Mouse (Mus musculus) lung, embryonic 15.5 days (tissue): ENCODE results near the gene Adgrl2. TPM values are rescaled to one million over a fixed set of nuclear protein-coding genes. Genes with fewer than 3 reads are reported as not detected.

Experiments used
- ATAC-seq: fragments of 200-750 bp; cut with Nextera tagmentation; 2 replicates; pipeline ENCODE4 v1.8.0; 2017; ENCODE audit warnings: moderate number of reproducible peaks, borderline replicate concordance; ENCODE audit not compliant: low FRiP score, low TSS enrichment; ENCODE audit errors: extremely low read depth
- H3K27ac ChIP-seq: fragments of 300-500 bp; sonication (generic); 2 replicates; pipeline ENCODE4 v1.5.1; 2015; ENCODE audit warnings: moderate library complexity, mild to moderate bottlenecking, inconsistent platforms
- H3K27me3 ChIP-seq: fragments of 300-500 bp; sonication (generic); 2 replicates; pipeline ENCODE4 v1.6.1; 2015; ENCODE audit warnings: inconsistent platforms
- H3K36me3 ChIP-seq: fragments of 300-500 bp; sonication (generic); 2 replicates; pipeline ENCODE4 v1.6.1; 2015; ENCODE audit warnings: inconsistent platforms
- H3K4me1 ChIP-seq: fragments of 300-500 bp; sonication (generic); 2 replicates; pipeline ENCODE4 v1.6.1; 2015; ENCODE audit warnings: inconsistent platforms
- H3K4me2 ChIP-seq: fragments of 300-500 bp; sonication (generic); 2 replicates; pipeline ENCODE4 v1.6.1; 2015; ENCODE audit warnings: inconsistent platforms, mild to moderate bottlenecking, moderate library complexity
- H3K4me3 ChIP-seq: fragments of 300-500 bp; sonication (generic); 2 replicates; pipeline ENCODE4 v1.5.1; 2015; ENCODE audit warnings: mild to moderate bottlenecking, inconsistent platforms
- H3K9ac ChIP-seq: fragments of 300-500 bp; sonication (generic); 2 replicates; pipeline ENCODE4 v1.6.1; 2015; ENCODE audit warnings: inconsistent platforms
- H3K9me3 ChIP-seq: fragments of 300-500 bp; sonication (generic); 2 replicates; pipeline ENCODE4 v1.6.1; 2016; ENCODE audit warnings: inconsistent platforms
- WGBS: fragments of 180-500 bp; shearing (Covaris S2); methylation state at CpG from one replicate; pipeline ENCODE4 v1.1.7; 2015; 5-methylcytosine and 5-hydroxymethylcytosine counted together
- polyA plus RNA-seq: library from polyadenylated mRNA; unstranded; fragments of >200 nt; fragmentation: Nextera tagmentation; extraction: Ambion mirVana; gene quantifications from 2 replicates; pipeline ENCODE4 v1.2.1, GENCODE M21; 2015

Adgrl2 gene
- polyA plus RNA-seq, 1 experiment from 2014 or later = 62.1 TPM

DNA sequence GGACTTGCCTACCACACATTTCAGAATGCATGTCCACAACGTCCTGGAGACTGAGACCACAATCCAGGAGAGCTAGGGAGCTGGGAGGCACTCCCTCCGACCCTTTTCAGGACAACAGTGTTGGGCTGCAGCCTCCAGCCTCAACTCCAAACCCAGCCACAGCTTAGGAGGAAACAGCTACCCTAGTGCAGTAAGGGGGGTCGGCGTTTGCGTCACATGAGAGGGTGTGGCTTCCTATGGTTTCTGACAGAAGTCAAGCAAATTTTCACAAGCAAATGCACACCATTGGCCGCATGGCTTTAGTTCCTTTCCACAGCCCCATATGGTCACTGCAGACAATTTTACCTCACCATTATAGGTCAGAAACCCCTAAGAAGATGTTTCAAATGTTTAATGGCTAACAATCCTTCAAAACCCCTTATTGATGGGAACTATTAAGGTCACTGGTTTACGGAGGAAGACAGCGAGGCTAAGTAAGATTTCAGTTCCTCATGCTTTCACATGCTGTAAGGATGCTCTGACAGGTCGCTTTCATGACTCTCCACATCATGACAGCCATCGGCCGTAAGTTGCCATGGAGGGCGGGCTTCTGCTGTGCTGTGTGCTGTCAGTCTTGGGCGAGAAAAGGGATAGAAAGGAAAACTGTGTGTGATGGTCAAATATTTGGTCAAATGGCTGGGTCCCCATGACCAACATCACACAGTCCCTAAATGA is 94.8 kb downstream of the Adgrl2 start:
- no peak for ATAC-seq
- Histone ChIP-seq H3K27me3 (no peaks in the 10 kb centered on the region), H3K4me2 (no peak overlapping the region), H3K9me3 (no peaks in the 10 kb centered on the region), H3K27ac (no peak overlapping the region), H3K4me1 (peaks cover 29% of the 10 kb centered on the region), H3K4me3 (no peak overlapping the region), H3K36me3 (no peaks in the 10 kb centered on the region), H3K9ac (no peak overlapping the region)
- WGBS = 77% methylated on average over 13 of the region's 13 CpGs

DNA sequence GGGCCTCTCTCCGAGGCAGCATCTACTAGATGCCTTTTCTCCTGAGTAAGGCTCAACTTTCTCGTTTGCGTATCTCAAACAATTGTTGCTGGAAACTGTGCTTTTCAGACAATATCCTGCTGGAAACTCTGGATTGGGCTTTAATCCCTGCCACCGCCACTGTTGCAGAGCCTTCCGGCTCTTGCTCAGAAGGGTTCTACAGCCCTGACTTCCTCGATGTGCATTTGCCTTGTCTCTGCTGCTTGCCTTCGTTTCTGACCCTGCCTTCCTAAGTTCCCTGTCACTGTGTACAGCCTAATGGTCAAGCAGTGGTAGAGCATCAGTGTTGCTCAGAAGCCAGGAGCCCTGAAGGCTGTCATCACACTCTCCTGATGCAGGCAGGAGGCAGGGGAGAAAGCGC is 95.5 kb downstream of the Adgrl2 start:
- 81% methylated on average over 8 of the region's 8 CpGs for WGBS

DNA sequence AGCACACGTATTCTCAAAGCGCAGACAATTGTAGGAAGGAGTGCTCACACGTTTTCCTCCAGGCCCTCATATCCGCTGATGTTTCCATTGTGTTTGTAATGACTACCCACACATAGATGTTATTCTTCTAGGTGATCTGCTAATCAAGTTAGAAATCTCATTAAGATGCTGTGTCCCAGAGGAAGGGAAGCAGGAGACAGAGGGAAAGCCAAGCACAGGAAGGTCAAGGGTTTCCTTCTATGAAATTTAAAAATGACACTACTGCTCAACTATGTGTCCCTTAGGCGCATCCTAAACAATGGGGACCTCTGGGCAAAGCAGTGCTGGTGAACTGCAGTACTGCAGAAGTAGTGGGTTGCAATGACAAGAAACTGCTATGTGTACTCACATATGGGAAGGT is 102.5 kb downstream of the Adgrl2 start:
- no peaks in the 10 kb centered on the region for H3K9me3 ChIP-seq
- H3K4me2 ChIP-seq = no peak overlapping the region
- ATAC-seq = no peak
- H3K27me3 ChIP-seq = no peaks in the 10 kb centered on the region
- H3K4me1 ChIP-seq = peaks cover 16% of the 10 kb centered on the region
- WGBS = 81% methylated on average over 5 of the region's 5 CpGs
- no peak overlapping the region for H3K4me3 ChIP-seq
- no peak overlapping the region for H3K27ac ChIP-seq
- H3K9ac ChIP-seq = no peak overlapping the region
- H3K36me3 ChIP-seq = 0 out of 2 replicates have a peak, but pooled peaks cover 15% of the 10 kb centered on the region

More for the DNA sequence above, 95.5 kb downstream of the Adgrl2 start:
- peaks cover 24% of the 10 kb centered on the region for H3K4me1 ChIP-seq
- H3K27ac ChIP-seq = no peak overlapping the region
- no peak overlapping the region for H3K4me2 ChIP-seq
- H3K9me3 ChIP-seq = no peaks in the 10 kb centered on the region
- ATAC-seq = no peak
- no peaks in the 10 kb centered on the region for H3K27me3 ChIP-seq
- 0 out of 2 replicates have a peak, but pooled peaks cover 3% of the 10 kb centered on the region for H3K36me3 ChIP-seq
- H3K9ac ChIP-seq = no peak overlapping the region
- H3K4me3 ChIP-seq = no peak overlapping the region

DNA sequence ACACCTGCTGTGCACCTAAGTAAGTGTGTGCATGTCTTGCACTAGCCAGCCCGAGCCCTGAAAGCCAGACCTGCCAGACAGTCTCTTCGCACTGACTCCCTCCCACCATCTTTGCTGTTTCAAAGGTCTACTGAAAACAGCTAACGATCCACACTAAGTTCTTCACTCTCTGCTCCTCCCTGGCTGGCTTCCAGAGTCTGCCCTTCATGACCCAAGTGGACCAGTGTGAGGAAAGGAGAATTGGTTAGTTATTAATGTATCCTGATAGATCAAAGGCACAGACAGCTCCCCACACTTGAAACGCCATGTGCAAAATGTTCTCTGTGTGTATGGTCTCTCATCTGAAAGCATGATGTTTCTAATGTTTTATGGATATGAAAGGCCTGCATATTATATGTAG is 103.4 kb downstream of the Adgrl2 start:
- WGBS = 66% methylated on average over 4 of the region's 4 CpGs
- no peak overlapping the region for H3K27ac ChIP-seq
- ATAC-seq = no peak

DNA sequence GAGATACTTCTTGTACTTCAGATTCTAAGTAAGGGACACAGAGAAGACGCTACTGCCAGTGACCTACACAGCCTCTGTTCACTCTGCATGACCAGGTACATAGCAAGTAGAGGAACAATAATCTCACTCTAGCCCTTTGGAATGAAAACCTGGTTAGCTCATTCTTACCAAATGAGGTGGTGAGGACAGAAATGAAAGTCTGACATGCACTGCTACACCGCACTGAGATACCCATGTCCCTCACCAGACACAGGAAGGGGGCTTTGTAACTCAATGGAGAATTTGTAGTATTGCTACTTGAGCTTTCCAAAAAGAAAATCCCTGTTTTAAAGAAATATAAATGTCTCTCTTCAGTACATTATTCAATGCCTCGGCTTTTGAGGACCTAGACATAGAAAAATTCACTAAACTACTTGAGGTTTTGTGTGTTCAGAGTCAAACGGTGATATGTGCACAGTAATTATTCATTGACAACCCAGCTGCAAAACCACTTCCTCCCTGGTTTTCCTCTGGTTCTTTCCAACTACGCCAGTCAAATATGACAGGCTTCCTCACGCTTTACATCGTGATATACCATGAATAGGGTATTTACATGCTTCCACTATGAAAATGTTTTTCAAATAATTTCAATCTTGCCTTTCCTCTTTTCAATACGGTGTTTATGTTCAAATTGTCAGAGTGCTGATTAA is 104.2 kb downstream of the Adgrl2 start:
- no peak overlapping the region for H3K27ac ChIP-seq
- H3K4me3 ChIP-seq = no peak overlapping the region
- H3K4me1 ChIP-seq = peaks cover 16% of the 10 kb centered on the region
- WGBS = 64% methylated on average over 8 of the region's 8 CpGs
- no peak overlapping the region for H3K9ac ChIP-seq
- no peak overlapping the region for H3K4me2 ChIP-seq
- no peaks in the 10 kb centered on the region for H3K9me3 ChIP-seq
- H3K27me3 ChIP-seq = no peaks in the 10 kb centered on the region
- 0 out of 2 replicates have a peak, but pooled peaks cover 15% of the 10 kb centered on the region for H3K36me3 ChIP-seq
- no peak for ATAC-seq

More for the DNA sequence above, 103.4 kb downstream of the Adgrl2 start:
- H3K36me3 ChIP-seq = 0 out of 2 replicates have a peak, but pooled peaks cover 15% of the 10 kb centered on the region
- H3K9me3 ChIP-seq = no peaks in the 10 kb centered on the region
- H3K4me1 ChIP-seq = peaks cover 16% of the 10 kb centered on the region
- H3K4me3 ChIP-seq = no peak overlapping the region
- H3K27me3 ChIP-seq = no peaks in the 10 kb centered on the region
- no peak overlapping the region for H3K9ac ChIP-seq
- H3K4me2 ChIP-seq = no peak overlapping the region

DNA sequence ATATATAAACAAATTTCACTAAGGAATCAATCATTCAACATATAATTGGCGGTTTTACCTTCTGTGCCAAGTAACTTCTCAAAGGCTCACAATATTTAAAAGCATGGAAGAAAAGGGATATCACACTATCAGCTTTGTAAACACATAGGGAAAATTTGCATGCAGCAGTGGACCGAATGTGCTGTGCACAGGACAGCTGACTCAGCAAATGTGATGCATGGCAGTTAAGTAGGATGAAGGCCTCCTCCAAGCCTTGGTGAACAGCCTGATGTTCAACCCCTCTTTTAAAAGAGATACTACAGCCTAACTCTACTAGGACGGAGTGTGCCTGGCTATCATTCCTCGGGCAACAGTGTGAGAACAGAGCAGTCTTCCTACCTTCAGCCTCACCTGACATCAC is 105.2 kb downstream of the Adgrl2 start:
- 69% methylated on average over 4 of the region's 4 CpGs for WGBS
- H3K9me3 ChIP-seq = no peaks in the 10 kb centered on the region
- no peak for ATAC-seq

DNA sequence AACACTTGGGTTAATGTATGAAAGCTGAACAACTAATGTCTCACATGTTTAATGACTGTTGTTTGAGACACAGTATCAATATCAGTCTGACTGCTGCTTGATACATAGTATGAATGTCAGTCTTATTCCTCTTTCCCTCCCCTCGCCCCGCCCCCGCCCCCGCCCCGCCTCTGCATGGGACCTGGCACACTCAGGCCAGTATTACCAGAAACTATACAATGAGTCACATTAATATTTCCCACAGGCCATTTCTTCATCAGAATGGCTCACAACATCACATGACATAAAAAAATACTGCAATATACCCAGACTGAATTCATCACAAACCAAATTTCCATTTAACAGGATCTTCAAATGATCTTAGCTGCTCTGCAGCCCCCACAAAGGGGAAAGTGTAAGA is 108.9 kb downstream of the Adgrl2 start:
- H3K36me3 ChIP-seq = no peaks in the 10 kb centered on the region
- ATAC-seq = no peak
- no peak overlapping the region for H3K4me2 ChIP-seq
- no peak overlapping the region for H3K9ac ChIP-seq
- WGBS = 95% methylated on average over 5 of the region's 5 CpGs
- H3K4me3 ChIP-seq = no peak overlapping the region
- no peak overlapping the region for H3K27ac ChIP-seq
- H3K27me3 ChIP-seq = no peaks in the 10 kb centered on the region
- peaks cover 4% of the 10 kb centered on the region; the same call in 1 of the 2 replicates for H3K4me1 ChIP-seq
- H3K9me3 ChIP-seq = no peaks in the 10 kb centered on the region

More for the DNA sequence above, 105.2 kb downstream of the Adgrl2 start:
- Histone ChIP-seq H3K4me1 (peaks cover 16% of the 10 kb centered on the region), H3K27me3 (no peaks in the 10 kb centered on the region), H3K4me2 (no peak overlapping the region), H3K4me3 (no peak overlapping the region), H3K9ac (no peak overlapping the region), H3K27ac (no peak overlapping the region), H3K36me3 (0 out of 2 replicates have a peak, but pooled peaks cover 14% of the 10 kb centered on the region)

DNA sequence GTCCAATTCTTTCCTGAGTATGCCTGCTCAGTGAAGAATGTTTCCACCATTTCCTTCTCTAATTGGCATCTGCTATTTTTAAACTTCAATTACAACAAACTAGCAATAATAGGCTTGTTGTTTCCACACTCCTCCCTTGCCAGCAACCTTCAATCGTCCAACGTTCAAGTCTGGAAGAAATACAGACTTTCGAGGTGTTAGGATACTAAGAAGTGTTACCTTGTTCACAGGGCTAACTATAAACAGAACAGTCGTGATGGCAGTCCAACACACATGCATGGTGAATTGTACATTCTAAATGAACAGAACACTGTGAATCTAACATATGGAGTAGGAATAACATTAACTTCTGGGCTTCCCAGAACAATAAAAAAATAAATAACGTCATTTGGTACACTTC is 117.8 kb downstream of the Adgrl2 start:
- no peak for ATAC-seq

DNA sequence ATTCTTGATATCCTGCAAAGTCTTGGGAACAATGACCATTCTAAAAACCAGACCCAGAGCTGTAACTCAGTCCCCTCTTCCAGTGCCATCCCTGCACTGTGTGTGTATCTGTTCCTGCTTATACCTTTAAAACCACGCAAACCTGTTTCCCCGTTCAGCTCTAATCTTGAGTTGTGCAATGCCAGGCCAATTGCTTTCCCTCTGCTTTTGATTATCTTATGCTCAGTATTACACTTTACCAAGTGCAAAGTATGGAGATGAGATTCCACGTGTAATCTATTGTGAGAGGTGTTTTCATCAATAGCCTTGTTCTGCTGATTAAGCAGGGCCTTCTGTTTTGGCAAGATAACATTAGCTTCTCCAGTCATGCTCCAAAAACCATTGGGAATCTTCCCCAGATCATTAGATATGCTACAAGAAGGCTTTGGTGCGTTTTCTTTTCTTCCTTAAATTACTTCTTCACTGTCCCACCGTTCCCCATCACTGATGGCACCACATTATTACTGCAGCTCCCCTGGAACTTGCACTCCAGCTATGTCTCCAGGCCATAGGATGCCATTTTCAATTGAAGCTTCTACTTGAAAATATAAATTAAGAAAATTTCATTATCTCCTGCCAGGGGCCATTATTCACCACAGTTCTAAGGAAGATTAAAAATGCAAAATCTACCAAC is 118.4 kb downstream of the Adgrl2 start:
- Histone ChIP-seq H3K4me3 (no peak overlapping the region), H3K9ac (no peak overlapping the region), H3K27me3 (no peaks in the 10 kb centered on the region), H3K4me2 (no peak overlapping the region), H3K9me3 (no peaks in the 10 kb centered on the region), H3K4me1 (no peaks in the 10 kb centered on the region), H3K36me3 (no peaks in the 10 kb centered on the region), H3K27ac (no peak overlapping the region)
- no peak for ATAC-seq
- 86% methylated on average over 5 of the region's 5 CpGs for WGBS

More for the DNA sequence above, 117.8 kb downstream of the Adgrl2 start:
- WGBS = 72% methylated on average over 5 of the region's 5 CpGs
- Histone ChIP-seq H3K9me3 (no peaks in the 10 kb centered on the region), H3K27me3 (no peaks in the 10 kb centered on the region), H3K27ac (no peak overlapping the region), H3K4me2 (no peak overlapping the region), H3K9ac (no peak overlapping the region), H3K36me3 (no peaks in the 10 kb centered on the region), H3K4me1 (no peaks in the 10 kb centered on the region), H3K4me3 (no peak overlapping the region)

DNA sequence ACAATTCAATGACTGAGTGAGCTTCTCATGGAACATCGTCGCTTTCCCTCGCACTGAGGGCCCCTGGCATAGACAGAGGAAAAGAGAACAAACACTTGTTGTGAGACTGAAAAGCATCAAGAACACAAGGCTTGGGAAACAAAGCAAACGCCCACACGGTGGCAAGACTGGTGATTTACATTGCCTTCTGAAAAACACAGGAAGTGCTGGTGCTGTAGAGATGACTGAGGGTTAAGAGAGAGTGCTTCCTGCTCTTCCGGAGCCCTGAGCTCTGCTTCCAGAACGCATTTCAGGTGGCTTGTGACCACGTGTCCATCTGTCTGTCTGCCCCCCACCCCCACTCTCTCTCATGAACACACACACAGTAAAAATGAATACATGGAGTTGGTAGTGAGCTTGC is 122.7 kb downstream of the Adgrl2 start:
- WGBS = 43% methylated on average over 8 of the region's 8 CpGs

DNA sequence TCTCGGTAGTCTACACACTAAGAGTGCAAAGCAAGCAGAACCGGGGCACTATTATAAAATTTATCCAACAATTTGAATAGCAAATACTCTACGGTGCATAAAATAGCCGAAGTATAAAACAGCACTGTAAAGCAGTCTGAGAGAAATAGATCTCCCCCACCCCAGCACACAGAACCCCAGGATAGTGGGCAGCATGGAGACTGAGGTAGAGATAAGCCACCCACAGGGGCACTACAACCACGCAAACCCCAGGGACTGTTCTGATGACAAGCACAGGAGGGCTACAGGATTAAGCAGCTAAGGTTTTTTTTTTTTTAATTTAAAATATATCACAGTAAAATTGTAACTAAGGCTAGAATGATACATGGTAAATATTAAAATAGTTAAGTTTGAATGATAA is 123.7 kb downstream of the Adgrl2 start:
- Histone ChIP-seq H3K4me1 (no peaks in the 10 kb centered on the region), H3K9ac (no peak overlapping the region), H3K27me3 (no peaks in the 10 kb centered on the region), H3K27ac (no peak overlapping the region), H3K9me3 (no peaks in the 10 kb centered on the region), H3K4me2 (no peak overlapping the region), H3K4me3 (no peak overlapping the region), H3K36me3 (peaks cover 18% of the 10 kb centered on the region)
- WGBS = 89% methylated on average over 5 of the region's 5 CpGs
- no peak for ATAC-seq

More for the DNA sequence above, 122.7 kb downstream of the Adgrl2 start:
- H3K4me2 ChIP-seq = no peak overlapping the region
- H3K36me3 ChIP-seq = peaks cover 18% of the 10 kb centered on the region
- H3K27ac ChIP-seq = no peak overlapping the region
- no peaks in the 10 kb centered on the region for H3K4me1 ChIP-seq
- no peak for ATAC-seq
- H3K9me3 ChIP-seq = no peaks in the 10 kb centered on the region
- no peak overlapping the region for H3K9ac ChIP-seq
- H3K4me3 ChIP-seq = no peak overlapping the region
- H3K27me3 ChIP-seq = no peaks in the 10 kb centered on the region

DNA sequence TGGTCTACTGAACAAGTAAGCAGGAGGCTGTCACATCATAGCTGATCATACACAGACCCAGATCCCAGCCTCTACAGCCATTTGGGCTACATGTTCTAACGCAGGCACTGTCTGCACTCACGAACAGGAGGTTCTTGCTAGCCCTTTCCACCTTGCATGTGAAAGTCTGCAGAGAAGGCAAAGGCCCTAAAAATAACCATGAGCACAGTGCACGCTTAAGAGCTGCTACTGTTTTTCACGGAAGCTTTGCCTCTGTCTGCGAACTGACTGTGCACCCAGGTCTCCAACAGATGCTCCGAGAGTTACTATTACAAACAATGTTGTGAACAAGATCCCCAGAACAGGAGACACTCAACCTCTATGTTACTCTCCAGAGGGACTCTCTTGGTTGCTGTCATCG is 124.3 kb downstream of the Adgrl2 start:
- no peak for ATAC-seq
- Histone ChIP-seq H3K4me2 (no peak overlapping the region), H3K4me1 (no peaks in the 10 kb centered on the region), H3K9ac (no peak overlapping the region), H3K36me3 (peaks cover 18% of the 10 kb centered on the region), H3K4me3 (no peak overlapping the region), H3K27ac (no peak overlapping the region), H3K27me3 (no peaks in the 10 kb centered on the region), H3K9me3 (no peaks in the 10 kb centered on the region)
- 91% methylated on average over 7 of the region's 7 CpGs for WGBS
